Mouse (Mus musculus) liver, postnatal 0 days (tissue): ENCODE data around the gene Ppef2.

ENCODE experiments used
- CTCF ChIP-seq: sonication (generic); IDR thresholded peaks from 2 replicates; pipeline ENCODE4 v1.5.1; 2016; ENCODE audit warnings: antibody characterized with exemption, low read depth
- EP300 ChIP-seq: IDR thresholded peaks from 2 replicates; pipeline ENCODE4 v1.6.1; 2016; ENCODE audit warnings: antibody characterized with exemption, low read depth, mild to moderate bottlenecking

DNA sequence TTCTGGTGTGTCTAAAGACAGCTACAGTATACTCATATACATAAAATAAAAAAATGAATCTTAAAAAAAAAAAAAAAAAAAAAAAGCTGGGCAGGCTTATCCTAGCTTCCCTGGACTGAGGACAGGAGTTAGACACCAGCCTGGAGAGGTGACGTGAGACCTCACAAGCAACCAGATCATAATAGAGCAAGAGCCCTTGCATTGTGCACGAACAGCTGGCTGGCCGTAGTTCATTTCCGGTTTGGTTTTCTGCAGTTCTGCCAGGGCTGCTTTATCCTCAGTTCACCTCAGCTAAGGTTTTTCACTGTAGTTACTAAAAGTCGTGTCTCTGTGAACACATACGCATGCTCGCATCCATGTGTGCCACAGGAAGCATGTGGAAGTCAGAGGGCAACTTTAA lies 28.3 kb downstream of the Ppef2 start:
- no peak for TF ChIP-seq CTCF
- TF ChIP-seq EP300: no peak
